Mouse (Mus musculus) T-helper 2 cell (primary cell): ENCODE results near the gene Arrdc4.

ENCODE experiments used
- in situ Hi-C: fragments of 300-600 bp; cut with MboI, MseI; formaldehyde crosslinking; loops from one replicate; pipeline ENCODE4 v1.15.1; 2025; ENCODE audit warnings: high pct_unique_total_duplicates

Gene Arrdc4

DNA sequence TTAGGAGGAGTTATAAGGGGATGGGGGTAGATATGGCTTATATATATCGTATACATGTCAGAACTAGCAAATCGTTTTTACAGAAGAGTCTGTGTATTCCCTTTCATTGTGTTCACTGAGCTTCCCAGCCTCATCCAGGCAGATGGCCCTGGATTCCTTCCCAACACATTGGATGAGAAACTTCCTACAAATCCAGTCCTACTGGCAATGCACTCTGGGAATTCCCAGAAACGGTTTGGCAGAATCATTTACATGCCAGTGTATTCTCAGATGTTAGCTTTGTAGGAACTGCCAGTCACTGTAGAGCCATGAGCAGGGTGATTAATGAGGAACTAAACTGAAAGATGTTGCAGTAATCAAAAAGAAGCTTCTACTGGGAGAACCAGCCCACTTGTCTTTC, 36.6 kb downstream of the Arrdc4 start:
- in situ Hi-C loops = no loop called here

DNA sequence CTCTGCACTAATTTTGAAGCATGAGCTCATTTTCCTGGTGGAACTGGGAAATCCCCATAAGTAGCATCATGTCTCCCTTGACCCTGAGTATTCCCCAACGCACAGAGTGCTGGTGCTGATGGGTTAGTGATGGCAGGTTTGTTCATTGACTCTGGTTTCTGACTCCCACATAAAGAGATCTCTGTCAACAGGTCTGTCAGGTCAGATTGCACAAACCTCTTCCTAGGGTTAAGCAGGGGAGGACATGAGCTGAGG, 39.8 kb downstream of the Arrdc4 start:
- in situ Hi-C loops = no loop called here

DNA sequence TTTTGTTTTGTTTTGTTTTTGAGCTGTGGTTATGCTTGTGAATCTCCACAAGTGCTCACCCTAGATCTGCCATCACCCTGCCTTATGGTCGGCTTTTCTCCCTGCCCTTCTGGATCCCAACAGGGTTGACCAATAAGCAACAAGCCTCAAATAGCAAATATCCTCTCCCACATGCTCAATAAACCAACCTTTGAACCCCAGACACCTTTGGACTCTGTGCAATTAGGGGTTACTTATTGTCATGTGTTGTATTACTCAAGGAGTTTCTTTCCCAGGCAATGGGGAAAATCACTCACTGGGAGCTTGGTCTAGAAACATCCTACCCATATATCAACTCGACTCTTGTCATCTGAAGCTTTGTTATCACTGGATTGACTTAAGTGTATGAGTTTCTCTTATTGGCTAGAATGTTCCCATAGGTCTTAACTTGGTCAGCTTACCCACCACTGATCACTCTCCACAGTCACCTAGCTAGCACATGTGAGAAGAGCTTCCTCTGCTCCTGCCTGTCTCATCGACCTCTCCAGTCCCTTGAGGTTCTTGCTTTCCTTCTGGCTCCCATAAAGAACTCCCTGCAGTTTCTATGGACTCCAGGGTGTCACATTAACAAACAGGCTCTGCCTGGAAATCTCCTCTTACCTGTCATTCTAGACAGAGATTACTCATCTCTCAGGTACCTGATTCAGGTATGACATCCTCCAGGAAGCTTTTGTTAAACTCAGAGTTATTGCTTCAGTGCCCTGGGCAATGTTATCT, 40.3 kb downstream of the Arrdc4 start:
- in situ Hi-C loops = no loop called here

DNA sequence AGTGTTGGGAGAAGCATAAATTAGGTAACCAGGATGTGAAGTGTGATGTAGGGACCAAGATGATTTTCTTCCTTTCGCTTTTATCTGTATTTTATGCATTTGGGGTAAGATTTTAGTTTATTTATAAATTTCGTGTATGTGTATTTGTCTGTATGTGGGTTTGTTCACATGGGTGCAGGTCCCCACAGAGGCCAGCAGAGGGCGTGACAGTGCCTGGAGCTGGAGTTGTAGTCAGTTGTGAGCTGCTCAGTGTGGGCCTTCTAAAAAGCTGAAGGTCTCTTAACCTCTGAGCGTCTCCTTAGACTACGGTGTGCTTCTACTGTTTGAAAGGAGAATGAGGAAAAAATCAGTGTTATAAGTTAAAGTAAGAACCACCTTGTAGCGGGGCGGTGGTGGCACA, 43.9 kb downstream of the Arrdc4 start:
- in situ Hi-C loops = no loop called here

DNA sequence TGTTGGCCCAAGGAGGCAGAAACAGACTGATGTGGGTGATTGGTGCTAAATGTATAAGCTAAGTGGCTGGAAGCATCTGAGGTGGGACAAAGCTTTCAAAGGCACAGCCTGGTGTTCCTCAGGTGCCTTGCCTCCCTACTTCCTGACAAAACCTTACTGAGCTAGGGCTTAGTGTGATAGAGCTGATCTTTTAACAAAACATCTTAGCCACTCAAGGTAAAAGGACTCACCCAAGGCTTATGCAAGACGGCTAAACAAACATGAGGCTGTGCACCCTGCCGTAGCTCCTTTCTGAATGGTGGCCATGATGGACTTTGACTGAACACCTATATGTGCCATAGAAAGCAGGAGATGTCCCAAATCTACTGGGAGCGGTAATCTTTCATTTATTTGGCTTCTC, 51.7 kb downstream of the Arrdc4 start:
- in situ Hi-C loops = no loop called here

DNA sequence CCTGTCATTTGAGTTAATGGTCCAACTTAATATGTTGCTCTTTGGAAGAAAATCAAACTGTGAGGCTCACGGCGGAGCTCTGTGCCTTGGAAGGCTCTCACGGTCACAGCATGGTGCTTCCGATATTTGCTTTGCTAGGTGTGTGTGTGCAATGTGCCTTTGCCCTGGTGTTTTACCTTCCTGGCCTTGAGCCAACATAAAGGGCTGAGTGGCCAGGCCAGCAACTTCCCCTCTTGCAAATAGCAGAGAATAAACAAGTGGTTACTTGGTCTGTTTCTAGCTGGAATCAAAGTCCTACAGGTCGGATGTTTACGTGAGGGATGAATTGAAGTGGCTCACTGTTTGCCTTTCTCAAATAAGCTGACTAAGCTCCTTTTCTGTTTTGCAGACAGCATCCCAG, 52.1 kb downstream of the Arrdc4 start:
- in situ Hi-C loops = no loop called here

DNA sequence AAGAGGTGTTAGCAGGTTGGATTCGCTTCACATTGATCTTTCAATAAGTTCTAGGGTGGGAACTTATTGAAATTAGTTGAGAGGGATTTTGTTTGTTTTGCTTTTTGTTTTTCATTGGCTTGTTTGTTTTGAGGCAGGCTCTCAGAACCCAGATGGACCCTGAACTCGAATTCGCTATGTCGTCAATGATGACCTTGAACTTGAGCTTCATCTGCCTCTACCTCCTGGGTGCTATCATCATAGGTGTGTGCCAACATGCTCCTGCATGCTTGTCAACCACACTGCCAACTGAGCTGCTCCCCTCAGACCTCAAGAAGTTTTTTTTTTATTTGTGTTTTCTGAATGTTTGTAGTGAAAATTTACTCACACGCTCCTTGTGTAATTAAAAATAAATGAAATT, 52.6 kb downstream of the Arrdc4 start:
- in situ Hi-C loops = no loop called here

DNA sequence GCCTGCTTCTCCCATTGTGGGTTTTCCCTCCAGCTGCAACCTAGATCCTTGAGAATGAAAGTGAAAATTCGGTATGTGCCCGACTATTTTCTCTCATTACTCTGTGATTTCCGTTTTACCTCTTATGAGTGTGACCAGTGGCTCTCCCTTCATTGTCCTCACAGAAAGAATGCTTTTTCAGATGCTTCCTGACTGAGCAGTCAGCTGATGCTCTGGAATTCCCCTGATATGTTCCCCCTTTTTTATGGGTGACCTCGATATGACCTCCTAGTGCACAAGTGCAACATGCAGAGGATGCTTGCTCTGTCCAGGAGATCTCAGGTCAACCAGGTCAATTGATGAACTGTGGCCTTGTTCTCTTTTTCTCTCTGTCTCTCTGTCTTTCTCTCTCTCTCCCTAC, 56.3 kb downstream of the Arrdc4 start:
- in situ Hi-C loops = no loop called here

DNA sequence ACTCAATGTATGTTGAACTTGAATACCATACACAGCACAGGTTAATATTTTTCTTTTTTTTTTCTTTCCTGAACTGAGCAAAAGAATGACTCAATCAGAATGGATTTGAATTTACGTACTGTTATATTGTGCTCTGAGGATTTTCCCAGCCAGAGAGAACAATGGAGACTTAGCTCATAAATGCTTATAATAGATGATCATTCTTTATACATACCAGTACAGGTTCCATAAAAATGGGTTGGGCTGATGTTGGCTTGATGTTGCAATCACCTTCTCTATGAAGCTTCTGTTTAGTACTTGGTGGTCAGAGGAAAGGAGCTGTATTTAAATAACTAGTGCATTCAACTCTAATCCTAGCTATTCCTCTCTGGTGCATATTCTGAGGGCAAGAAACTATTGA, 57.6 kb downstream of the Arrdc4 start:
- in situ Hi-C loops = no loop called here

DNA sequence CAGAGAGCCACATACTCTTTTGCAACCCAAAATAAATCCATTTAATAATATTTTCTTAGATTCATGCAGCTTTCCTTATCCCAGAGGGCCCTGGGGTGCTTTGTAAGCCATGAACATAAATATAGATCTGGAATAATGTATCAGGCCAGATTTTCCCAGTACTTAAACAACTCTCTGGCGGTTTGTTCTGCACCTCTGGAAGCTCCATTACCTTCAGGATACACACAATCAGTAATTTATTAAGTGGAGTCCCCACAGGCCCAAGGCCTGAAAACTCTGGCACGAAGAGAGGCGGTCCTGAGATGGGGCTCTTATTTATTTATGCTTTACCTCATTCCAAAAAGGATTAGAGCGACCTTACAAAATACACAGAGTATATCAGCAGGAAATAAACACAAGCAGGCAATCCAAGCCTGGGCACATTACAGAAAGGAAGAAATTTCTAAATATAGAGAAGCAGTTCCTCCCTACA, 61.9 kb downstream of the Arrdc4 start:
- in situ Hi-C loops = no loop called here
